Mouse (Mus musculus): ENCODE results near the gene Dusp13. TPM values are rescaled to one million over a fixed set of nuclear protein-coding genes. Genes with fewer than 3 reads are reported as not detected.

Dusp13 gene
- polyA plus RNA-seq, 1 experiment from 2014 or later: not detected

GRCm38 (mm10) chr14:21714486-21714885 lies 36.5 kb downstream of the Dusp13 start, which contains the start of gene Dupd1:
TSS of gene Dupd1 (minus strand) at chr14:21714576.
- Histone ChIP-seq H3K27me3 (ENCODE audit: low read depth, poor library complexity, severe bottlenecking) (no peaks in the 10 kb centered on the region), H3K27ac (replicated peaks) (no peak within 1 kb of the TSS), H3K4me1 (peaks cover 6% of the 10 kb centered on the region), H3K36me3 (no peaks in the 10 kb centered on the region), H3K9me3 (replicated peaks) (no peaks in the 10 kb centered on the region), H3K4me3 (no peak within 1 kb of the TSS)
- 78% methylated on average over 5 of the region's 5 CpGs for WGBS
- DNase-seq (ENCODE audit: low spot score): no peak

GRCm38 (mm10) chr14:21711231-21711630 lies 39.8 kb downstream of the Dusp13 start:
- peaks cover 19% of the 10 kb centered on the region for H3K4me1 ChIP-seq
- 94% methylated on average over 2 of the region's 2 CpGs for WGBS
- no peaks in the 10 kb centered on the region for H3K9me3 ChIP-seq (replicated peaks)
- no peak overlapping the region for H3K27ac ChIP-seq (replicated peaks)
- DNase-seq (ENCODE audit: low spot score): no peak
- H3K36me3 ChIP-seq: no peaks in the 10 kb centered on the region
- H3K27me3 ChIP-seq (ENCODE audit: low read depth, poor library complexity, severe bottlenecking): no peaks in the 10 kb centered on the region
- H3K4me3 ChIP-seq: no peak overlapping the region

- no peak overlapping the region for H3K4me3 ChIP-seq
- WGBS: 49% methylated on average over 2 of the region's 2 CpGs
- peaks cover 19% of the 10 kb centered on the region for H3K4me1 ChIP-seq
- 0 out of 2 replicates have a peak overlapping the region, but pooled peaks have one; percentile 3 for H3K27ac ChIP-seq (replicated peaks)
- DNase-seq (ENCODE audit: low spot score): no peak
- no peaks in the 10 kb centered on the region for H3K36me3 ChIP-seq
- no peaks in the 10 kb centered on the region for H3K9me3 ChIP-seq (replicated peaks)
- H3K27me3 ChIP-seq (ENCODE audit: low read depth, poor library complexity, severe bottlenecking): no peaks in the 10 kb centered on the region
Observed at GRCm38 (mm10) chr14:21709545-21709944, 41.4 kb downstream of the Dusp13 start.

GRCm38 (mm10) chr14:21706759-21707571 lies 44.0 kb downstream of the Dusp13 start:
- Histone ChIP-seq H3K4me1 (peaks cover 19% of the 10 kb centered on the region), H3K27ac (replicated peaks) (peak overlapping the region; percentile 68; the same call in 1 of the 2 replicates), H3K36me3 (no peaks in the 10 kb centered on the region), H3K9me3 (replicated peaks) (no peaks in the 10 kb centered on the region), H3K4me3 (no peak overlapping the region), H3K27me3 (ENCODE audit: low read depth, poor library complexity, severe bottlenecking) (no peaks in the 10 kb centered on the region)
- 65% methylated on average over 12 of the region's 12 CpGs for WGBS
- no peak for DNase-seq (ENCODE audit: low spot score)

DNA sequence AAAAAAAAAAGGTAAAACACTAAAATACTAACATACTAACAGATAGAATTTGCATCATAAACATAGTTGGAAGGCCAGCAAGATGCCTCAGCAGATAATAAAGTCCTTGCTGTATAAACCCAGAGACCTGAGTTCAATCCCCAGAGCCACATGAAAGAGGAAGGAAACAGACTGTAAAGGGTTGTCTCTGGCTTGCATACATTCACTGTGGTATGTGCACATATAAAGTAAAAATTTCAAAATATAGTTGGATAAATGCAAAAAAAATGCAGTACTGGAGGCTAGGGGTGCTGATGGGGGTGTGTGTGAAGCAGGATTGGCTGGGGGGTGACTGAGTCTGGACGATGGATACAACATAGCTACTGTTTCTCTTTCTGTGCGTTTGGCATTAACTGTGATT lies 45.5 kb downstream of the Dusp13 start:
- Histone ChIP-seq H3K4me3 (no peak overlapping the region), H3K27ac (replicated peaks) (no peak overlapping the region), H3K27me3 (ENCODE audit: low read depth, poor library complexity, severe bottlenecking) (no peaks in the 10 kb centered on the region), H3K9me3 (replicated peaks) (no peaks in the 10 kb centered on the region), H3K4me1 (peaks cover 19% of the 10 kb centered on the region), H3K36me3 (no peaks in the 10 kb centered on the region)
- 97% methylated on average over 2 of the region's 2 CpGs for WGBS
- no peak for DNase-seq (ENCODE audit: low spot score)

- no peak overlapping the region for H3K27ac ChIP-seq (replicated peaks)
- WGBS: 80% methylated on average over 5 of the region's 5 CpGs
Observed at GRCm38 (mm10) chr14:21703255-21703654, 47.7 kb downstream of the Dusp13 start.

DNA sequence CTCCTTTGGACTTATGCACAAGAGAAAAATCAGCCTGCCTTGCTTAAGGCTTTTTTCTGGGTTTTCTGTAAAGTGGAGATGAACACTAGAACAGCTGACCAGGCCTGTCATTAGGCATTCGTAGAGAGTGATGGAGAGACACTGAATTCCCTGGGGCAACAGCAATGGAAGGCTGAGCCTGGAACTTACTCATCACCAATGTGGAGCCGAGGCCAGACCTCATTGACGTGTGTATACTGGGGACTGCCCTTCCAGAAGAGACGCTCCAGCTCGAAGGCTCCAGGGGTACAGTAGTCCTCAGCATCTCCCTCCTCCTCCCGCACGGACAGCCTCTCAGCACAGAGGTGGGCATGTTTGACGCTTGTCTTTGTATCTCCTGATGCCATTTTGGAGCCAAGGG lies 48.3 kb downstream of the Dusp13 start:
- H3K36me3 ChIP-seq: no peaks in the 10 kb centered on the region
- no peaks in the 10 kb centered on the region for H3K9me3 ChIP-seq (replicated peaks)
- no peak overlapping the region for H3K4me3 ChIP-seq
- no peaks in the 10 kb centered on the region for H3K27me3 ChIP-seq (ENCODE audit: low read depth, poor library complexity, severe bottlenecking)
- WGBS: 93% methylated on average over 8 of the region's 8 CpGs
- no peak for DNase-seq (ENCODE audit: low spot score)
- peaks cover 14% of the 10 kb centered on the region for H3K4me1 ChIP-seq
- H3K27ac ChIP-seq (replicated peaks): no peak overlapping the region

More at GRCm38 (mm10) chr14:21703255-21703654, 47.7 kb downstream of the Dusp13 start:
- no peaks in the 10 kb centered on the region for H3K9me3 ChIP-seq (replicated peaks)
- H3K36me3 ChIP-seq: no peaks in the 10 kb centered on the region
- H3K4me1 ChIP-seq: peaks cover 14% of the 10 kb centered on the region
- no peak overlapping the region for H3K4me3 ChIP-seq
- no peak for DNase-seq (ENCODE audit: low spot score)
- H3K27me3 ChIP-seq (ENCODE audit: low read depth, poor library complexity, severe bottlenecking): no peaks in the 10 kb centered on the region

- no peak for DNase-seq (ENCODE audit: low spot score)
- H3K27me3 ChIP-seq (ENCODE audit: low read depth, poor library complexity, severe bottlenecking): no peaks in the 10 kb centered on the region
- no peaks in the 10 kb centered on the region for H3K36me3 ChIP-seq
- no peak overlapping the region for H3K27ac ChIP-seq (replicated peaks)
- H3K4me1 ChIP-seq: 0 out of 2 replicates have a peak, but pooled peaks cover 2% of the 10 kb centered on the region
- peaks cover 9% of the 10 kb centered on the region for H3K9me3 ChIP-seq (replicated peaks)
- H3K4me3 ChIP-seq: no peak overlapping the region
- 87% methylated on average over 7 of the region's 7 CpGs for WGBS
Observed at GRCm38 (mm10) chr14:21696186-21696830, 54.7 kb downstream of the Dusp13 start.

- Histone ChIP-seq H3K27ac (replicated peaks) (no peak overlapping the region), H3K27me3 (ENCODE audit: low read depth, poor library complexity, severe bottlenecking) (no peaks in the 10 kb centered on the region), H3K4me3 (no peak overlapping the region), H3K9me3 (replicated peaks) (peaks cover 9% of the 10 kb centered on the region), H3K4me1 (0 out of 2 replicates have a peak, but pooled peaks cover 2% of the 10 kb centered on the region), H3K36me3 (no peaks in the 10 kb centered on the region)
- no peak for DNase-seq (ENCODE audit: low spot score)
- WGBS: 84% methylated on average over 6 of the region's 6 CpGs
Observed at GRCm38 (mm10) chr14:21695020-21695419, 56.0 kb downstream of the Dusp13 start.

GRCm38 (mm10) chr14:21691070-21691469 lies 59.9 kb downstream of the Dusp13 start:
- DNase-seq (ENCODE audit: low spot score): no peak
- WGBS: 89% methylated on average over 3 of the region's 3 CpGs
- H3K27me3 ChIP-seq (ENCODE audit: low read depth, poor library complexity, severe bottlenecking): peaks cover 26% of the 10 kb centered on the region
- H3K4me3 ChIP-seq: no peak overlapping the region
- no peaks in the 10 kb centered on the region for H3K36me3 ChIP-seq
- peaks cover 9% of the 10 kb centered on the region for H3K9me3 ChIP-seq (replicated peaks)
- peaks cover 10% of the 10 kb centered on the region for H3K4me1 ChIP-seq
- H3K27ac ChIP-seq (replicated peaks): no peak overlapping the region

DNA sequence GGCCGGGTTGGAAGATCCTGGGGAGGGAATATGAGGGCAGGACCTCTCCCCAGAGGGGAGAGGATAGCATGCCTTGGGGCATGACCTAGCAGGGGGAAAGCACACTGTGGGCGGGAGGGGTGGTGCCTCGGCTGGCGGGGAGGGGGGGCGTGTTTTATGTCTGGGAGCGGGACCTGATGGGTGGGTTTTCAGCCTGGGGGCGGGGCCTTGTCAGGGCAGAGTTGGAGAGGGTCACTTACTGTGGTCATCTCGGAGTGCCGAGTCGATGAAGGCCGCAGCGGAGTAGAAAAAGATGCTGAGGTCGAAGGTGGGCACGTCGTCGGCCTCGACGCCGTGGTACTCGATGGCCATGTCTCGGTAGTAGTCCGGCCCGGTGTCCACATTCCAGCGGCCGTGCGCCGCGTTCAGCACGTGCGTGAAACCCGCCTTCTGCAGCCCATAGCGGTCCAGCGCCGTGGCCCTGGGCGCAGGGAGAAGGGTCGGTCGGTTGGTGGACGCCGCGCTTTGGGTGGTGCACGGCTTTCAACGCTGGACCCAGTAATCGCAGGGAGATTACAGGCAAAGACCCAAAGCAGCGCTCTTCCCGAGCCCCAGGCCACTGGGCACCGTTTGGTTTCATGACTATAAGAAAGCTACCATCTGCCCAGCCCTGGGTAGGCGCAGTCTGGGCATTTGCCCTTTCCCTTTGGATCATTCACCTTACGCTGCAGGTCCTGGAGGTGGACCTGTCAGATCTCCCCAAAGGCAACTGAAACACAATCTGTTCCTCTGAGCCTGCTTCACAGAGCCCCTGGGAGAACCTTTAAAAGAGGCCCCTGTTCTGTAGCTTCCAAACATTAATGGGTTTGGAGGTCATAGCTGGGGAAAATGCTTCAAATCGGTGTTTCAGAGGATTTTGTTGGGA lies 64.4 kb downstream of the Dusp13 start:
- H3K9me3 ChIP-seq (replicated peaks): no peaks in the 10 kb centered on the region
- H3K36me3 ChIP-seq: no peaks in the 10 kb centered on the region
- DNase-seq (ENCODE audit: low spot score): peak; percentile 68
- peaks cover 43% of the 10 kb centered on the region for H3K4me1 ChIP-seq
- peaks cover 45% of the 10 kb centered on the region for H3K27me3 ChIP-seq (ENCODE audit: low read depth, poor library complexity, severe bottlenecking)
- H3K4me3 ChIP-seq: peak overlapping the region; percentile 47
- 11% methylated on average over 49 of the region's 49 CpGs for WGBS
- no peak overlapping the region; the same call in 1 of the 2 replicates for H3K27ac ChIP-seq (replicated peaks)

GRCm38 (mm10) chr14:21685411-21686146 lies 65.4 kb downstream of the Dusp13 start:
- Histone ChIP-seq H3K9me3 (replicated peaks) (no peaks in the 10 kb centered on the region), H3K4me3 (0 out of 2 replicates have a peak overlapping the region, but pooled peaks have one; percentile 47), H3K27ac (replicated peaks) (no peak overlapping the region), H3K27me3 (ENCODE audit: low read depth, poor library complexity, severe bottlenecking) (peaks cover 45% of the 10 kb centered on the region), H3K36me3 (no peaks in the 10 kb centered on the region), H3K4me1 (peaks cover 45% of the 10 kb centered on the region)
- DNase-seq (ENCODE audit: low spot score): no peak
- 81% methylated on average over 10 of the region's 10 CpGs for whole genome bisulfite sequencing
